Mouse (Mus musculus): ENCODE measurements around the gene Rxrb.
A peak's percentile ranks its signal among the peaks of the same experiment; 100 is the strongest.

The Rxrb gene

GRCm38 (mm10) chr17:34025756-34026151 is 5.9 kb upstream of the Rxrb start:
- DNase-seq (ENCODE audit: low spot score) = no peak

GRCm38 (mm10) chr17:34026221-34026620 is 5.4 kb upstream of the Rxrb start:
- no peak for DNase-seq (ENCODE audit: low spot score)

GRCm38 (mm10) chr17:34026917-34027655 is 4.5 kb upstream of the Rxrb start:
- DNase-seq (ENCODE audit: low spot score) = peak; percentile 22

- DNase-seq (ENCODE audit: low spot score) = peak; percentile 92
Observed at GRCm38 (mm10) chr17:34027656-34028223, 3.9 kb upstream of the Rxrb start, which contains the start of gene H2-Ke6. TSS of gene H2-Ke6 (minus strand) at chr17:34028060.

- DNase-seq (ENCODE audit: low spot score) = peak; percentile 21
Observed at GRCm38 (mm10) chr17:34028501-34029149, 3.0 kb upstream of the Rxrb start.

- no peak for DNase-seq (ENCODE audit: low spot score)
Observed at GRCm38 (mm10) chr17:34029150-34029889, 2.3 kb upstream of the Rxrb start.

- DNase-seq (ENCODE audit: low spot score) = no peak
Observed at GRCm38 (mm10) chr17:34029890-34030595, 1.6 kb upstream of the Rxrb start.

GRCm38 (mm10) chr17:34030861-34031326 is 718 bp upstream of the Rxrb start:
- DNase-seq (ENCODE audit: low spot score) = no peak

- DNase-seq (ENCODE audit: low spot score) = peak; percentile 58
Observed at GRCm38 (mm10) chr17:34032174-34032632, 591 bp downstream of the Rxrb start.

- peak; percentile 7 for DNase-seq (ENCODE audit: low spot score)
Observed at GRCm38 (mm10) chr17:34032806-34033205, 1.2 kb downstream of the Rxrb start.

GRCm38 (mm10) chr17:34033441-34033840 is 1.8 kb downstream of the Rxrb start:
- DNase-seq (ENCODE audit: low spot score) = no peak

- peak; percentile 31 for DNase-seq (ENCODE audit: low spot score)
Observed at GRCm38 (mm10) chr17:34034064-34034463, 2.5 kb downstream of the Rxrb start.

- DNase-seq (ENCODE audit: low spot score) = no peak
Observed at GRCm38 (mm10) chr17:34035517-34035916, 3.9 kb downstream of the Rxrb start.

- peak; percentile 7 for DNase-seq (ENCODE audit: low spot score)
Observed at GRCm38 (mm10) chr17:34036647-34037046, 5.0 kb downstream of the Rxrb start.

GRCm38 (mm10) chr17:34037241-34037640 is 5.6 kb downstream of the Rxrb start:
- DNase-seq (ENCODE audit: low spot score) = no peak

GRCm38 (mm10) chr17:34038440-34038839 is 6.8 kb downstream of the Rxrb start:
- DNase-seq (ENCODE audit: low spot score) = peak; percentile 64

- DNase-seq (ENCODE audit: low spot score) = peak; percentile 15
Observed at GRCm38 (mm10) chr17:34038878-34039561, 7.4 kb downstream of the Rxrb start, which contains the start of gene Col11a2. TSS of gene Col11a2 (plus strand) at chr17:34039437.

GRCm38 (mm10) chr17:34039562-34040450 is 8.2 kb downstream of the Rxrb start:
- peak; percentile 18 for DNase-seq (ENCODE audit: low spot score)

- DNase-seq (ENCODE audit: low spot score) = no peak
Observed at GRCm38 (mm10) chr17:34045941-34046340, 14.3 kb downstream of the Rxrb start.
